In genomic region chr16:34999016-34999415, GRCm38 (mm10) we compare ENCODE assay signal across 28 mouse cellular contexts. TPM values are rescaled to one million over a fixed set of nuclear protein-coding genes. Genes with fewer than 3 reads are reported as not detected.
DNase-seq lines count a peak whose midpoint lies in the region; ATAC-seq and TF ChIP-seq lines count a peak whose summit lies in the region.
"Had no signal": no experiment of that assay in that cellular context is flagged by ENCODE, and none has a peak within 500 bp of the region (broad histone marks: within the 10 kb centered on the region; RNA-seq: fewer than 3 reads in every experiment).

No protein-coding gene starts in this region.

- no peak overlapping the region for H3K9ac ChIP-seq in forebrain, embryonic 13.5 days
- H3K9ac ChIP-seq in forebrain, embryonic 12.5 days, result no peak overlapping the region
- peak overlapping the region; percentile 44; the same call in 1 of the 2 replicates for H3K9ac ChIP-seq in intestine, embryonic 16.5 days (ENCODE audit: low read depth, low read length)
- no peak overlapping the region for H3K9ac ChIP-seq in heart, adult 2 months (ENCODE audit: low read depth, low read length)
- H3K9ac ChIP-seq: embryonic facial prominence, embryonic 13.5 days; kidney, embryonic 15.5 days; limb, embryonic 15.5 days; liver, embryonic 13.5 days; midbrain, embryonic 12.5 days; neural tube, embryonic 13.5 days had no signal

- 0 out of 2 replicates have a peak, but pooled peaks have one; percentile 48 for ATAC-seq in forebrain, embryonic 13.5 days
- no peak for ATAC-seq in forebrain, embryonic 12.5 days (ENCODE audit: low FRiP score)
- ATAC-seq in intestine, embryonic 16.5 days, result no peak
- ATAC-seq: activated CD4-positive, CD25-positive, alpha-beta regulatory T cell, adult 4 months; hindbrain, embryonic 16.5 days; lung, postnatal 0 days had no signal

- intact Hi-C loops in heart, adult 2 months (cut with DNase I), result no loop called here

- H3K4me1 ChIP-seq in forebrain, embryonic 13.5 days, result peaks cover 18% of the 10 kb centered on the region
- H3K4me1 ChIP-seq in forebrain, embryonic 12.5 days, result peaks cover 21% of the 10 kb centered on the region
- peaks cover 26% of the 10 kb centered on the region for H3K4me1 ChIP-seq in intestine, embryonic 16.5 days (ENCODE audit: control insufficient read depth, insufficient read depth, low read length)
- 0 out of 2 replicates have a peak, but pooled peaks cover 1% of the 10 kb centered on the region for H3K4me1 ChIP-seq in heart, adult 2 months (ENCODE audit: control insufficient read depth, insufficient read depth, low read length)
- H3K4me1 ChIP-seq: liver, embryonic 13.5 days had no signal

- no peak for DNase-seq in layer of hippocampus, adult 2 months (ENCODE audit: low spot score in 2 of 2)
- DNase-seq in layer of hippocampus, postnatal 10 days (ENCODE audit: low spot score in 2 of 2), result no peak
- peak; percentile 55 for DNase-seq in telencephalon, adult 2 months (ENCODE audit: low read depth, low spot score)
- no peak for DNase-seq in thymus, adult 18-20 months
- no peak for DNase-seq in heart, adult 2 months
- DNase-seq: adrenal gland, postnatal 10 days; cerebellum, adult 11-12 months; cerebellum, adult 9-11 months; gastrocnemius, adult 2 months; kidney, adult 11 months; kidney, postnatal 25 days; liver, embryonic 13.5 days; lung, adult 18-20 months; lung, postnatal 4 days; right cerebral cortex, postnatal 14 days had no signal

- 77% methylated on average over 3 of the region's 3 CpGs for WGBS in forebrain, embryonic 13.5 days
- WGBS in forebrain, embryonic 12.5 days, result 75% methylated on average over 3 of the region's 3 CpGs
- 69% methylated on average over 3 of the region's 3 CpGs for WGBS in intestine, embryonic 16.5 days
- 83% methylated on average over 3 of the region's 3 CpGs for WGBS in heart, adult 2 months

- TF ChIP-seq CTCF in layer of hippocampus, adult 2 months (conservative IDR thresholded peaks at IDR 0.05), result no peak
- TF ChIP-seq CTCF in heart, adult 2 months (IDR thresholded peaks at IDR 0.05), result no peak

- H3K9me3 ChIP-seq in forebrain, embryonic 13.5 days (replicated peaks), result no peaks in the 10 kb centered on the region
- no peaks in the 10 kb centered on the region for H3K9me3 ChIP-seq in forebrain, embryonic 12.5 days
- no peaks in the 10 kb centered on the region for H3K9me3 ChIP-seq in intestine, embryonic 16.5 days (ENCODE audit: control insufficient read depth, low read length)
- H3K9me3 ChIP-seq: embryonic facial prominence, embryonic 13.5 days; kidney, embryonic 15.5 days; limb, embryonic 10.5 days; limb, embryonic 15.5 days; liver, embryonic 13.5 days; megakaryocyte, embryonic 14.5 days; midbrain, embryonic 12.5 days; neural tube, embryonic 13.5 days had no signal

- TF ChIP-seq POLR2A in heart, adult 2 months (IDR thresholded peaks at IDR 0.05; ENCODE audit: insufficient read depth, low read depth, low read length), result no peak

- H3K79me2 ChIP-seq in heart, adult 2 months (replicated peaks; ENCODE audit: control insufficient read depth, insufficient read depth, low read length), result no peaks in the 10 kb centered on the region

- H3K36me3 ChIP-seq in forebrain, embryonic 13.5 days (ENCODE audit: poor library complexity, severe bottlenecking), result no peaks in the 10 kb centered on the region
- H3K36me3 ChIP-seq in forebrain, embryonic 12.5 days (replicated peaks), result no peaks in the 10 kb centered on the region
- no peaks in the 10 kb centered on the region for H3K36me3 ChIP-seq in intestine, embryonic 16.5 days (ENCODE audit: control insufficient read depth, insufficient read depth, low read length)
- no peaks in the 10 kb centered on the region for H3K36me3 ChIP-seq in heart, adult 2 months (ENCODE audit: control insufficient read depth, insufficient read depth, low read length)
- H3K36me3 ChIP-seq: embryonic facial prominence, embryonic 13.5 days; limb, embryonic 10.5 days; limb, embryonic 15.5 days; liver, embryonic 13.5 days; midbrain, embryonic 12.5 days; neural tube, embryonic 13.5 days had no signal

- 0 out of 2 replicates have a peak overlapping the region, but pooled peaks have one; percentile 8 for H3K27ac ChIP-seq in forebrain, embryonic 13.5 days
- H3K27ac ChIP-seq in forebrain, embryonic 12.5 days, result no peak overlapping the region
- 0 out of 2 replicates have a peak overlapping the region, but pooled peaks have one; percentile 18 for H3K27ac ChIP-seq in layer of hippocampus, adult 2 months
- H3K27ac ChIP-seq in intestine, embryonic 16.5 days (ENCODE audit: low read length), result no peak overlapping the region
- no peak overlapping the region for H3K27ac ChIP-seq in heart, adult 2 months
- H3K27ac ChIP-seq: embryonic facial prominence, embryonic 13.5 days; gastrocnemius, adult 2 months; kidney, embryonic 15.5 days; limb, embryonic 10.5 days; limb, embryonic 15.5 days; liver, embryonic 13.5 days; midbrain, embryonic 12.5 days; neural tube, embryonic 13.5 days had no signal

- H3K4me3 ChIP-seq in forebrain, embryonic 13.5 days, result no peak overlapping the region
- H3K4me3 ChIP-seq in forebrain, embryonic 12.5 days (replicated peaks), result no peak overlapping the region
- H3K4me3 ChIP-seq in layer of hippocampus, adult 2 months, result no peak overlapping the region
- peak overlapping the region; percentile 40 for H3K4me3 ChIP-seq in intestine, embryonic 16.5 days (ENCODE audit: low read length)
- H3K4me3 ChIP-seq in heart, adult 2 months, result no peak overlapping the region
- H3K4me3 ChIP-seq: embryonic facial prominence, embryonic 13.5 days; gastrocnemius, adult 2 months; kidney, embryonic 15.5 days; limb, embryonic 10.5 days; limb, embryonic 15.5 days; liver, embryonic 13.5 days; megakaryocyte, embryonic 14.5 days; midbrain, embryonic 12.5 days; neural tube, embryonic 13.5 days had no signal

- no peak overlapping the region for H3K4me2 ChIP-seq in forebrain, embryonic 13.5 days
- H3K4me2 ChIP-seq in forebrain, embryonic 12.5 days, result no peak overlapping the region
- peak overlapping the region; percentile 35; the same call in 1 of the 2 replicates for H3K4me2 ChIP-seq in intestine, embryonic 16.5 days (ENCODE audit: low read depth, low read length)
- H3K4me2 ChIP-seq: embryonic facial prominence, embryonic 13.5 days; kidney, embryonic 15.5 days; limb, embryonic 15.5 days; liver, embryonic 13.5 days; midbrain, embryonic 12.5 days; neural tube, embryonic 13.5 days had no signal

- peaks cover 3% of the 10 kb centered on the region; the same call in 1 of the 2 replicates for H3K27me3 ChIP-seq in forebrain, embryonic 13.5 days
- H3K27me3 ChIP-seq in forebrain, embryonic 12.5 days, result peaks cover 8% of the 10 kb centered on the region
- H3K27me3 ChIP-seq in intestine, embryonic 16.5 days (replicated peaks; ENCODE audit: control insufficient read depth, insufficient read depth, low read length), result no peaks in the 10 kb centered on the region
- H3K27me3 ChIP-seq in heart, adult 2 months (ENCODE audit: control insufficient read depth, insufficient read depth, low read length), result no peaks in the 10 kb centered on the region
- H3K27me3 ChIP-seq: embryonic facial prominence, embryonic 13.5 days; kidney, embryonic 15.5 days; limb, embryonic 15.5 days; megakaryocyte, embryonic 14.5 days; midbrain, embryonic 12.5 days had no signal

- TF ChIP-seq EP300 in heart, adult 2 months (IDR thresholded peaks at IDR 0.05; ENCODE audit: insufficient read depth, low read depth, low read length), result no peak

RNA-seq across cellular contexts. Expression of gene Hacd2, which starts 23.2 kb away (rescaled TPM):
- 40.8 and 42.2 TPM in 2 replicates for polyA plus RNA-seq in forebrain, embryonic 13.5 days (2015; fragmentation: Nextera tagmentation; extraction: Ambion mirVana)
- polyA plus RNA-seq in forebrain, embryonic 12.5 days (2016; fragmentation: Nextera tagmentation; extraction: Ambion mirVana), result 42.6 and 44.0 TPM in 2 replicates
- 10 to 100 TPM; 32.7 to 41.7 TPM for total RNA-seq in layer of hippocampus, adult 2 months (2021)
- 10 to 100 TPM; 28.2 to 34.2 TPM for total RNA-seq in layer of hippocampus, postnatal 10 days (2021)
- 103 TPM in 2 replicates for polyA plus RNA-seq in intestine, embryonic 16.5 days (2015; fragmentation: Nextera tagmentation; extraction: Ambion mirVana)
- total RNA-seq in heart, adult 2 months (2021), result 10 to 100 TPM in 1 of 2 experiments, 1 to 10 TPM in 1; 7.2 to 12.4 TPM
- polyA plus RNA-seq in heart, adult 2 months (2012; rRNA removed), result 13.2 and 17.0 TPM in 2 replicates

Comparison
In these comparisons a context has a peak if more than half of its experiments do, and no peak if none do; other contexts are left out.
1. H3K27ac ChIP-seq: peak in forebrain, embryonic 13.5 days (single experiment) and layer of hippocampus, adult 2 months (single experiment); none in forebrain, embryonic 12.5 days (single experiment), intestine, embryonic 16.5 days (single experiment) and heart, adult 2 months (single experiment).